Mouse (Mus musculus) limb, embryonic 14.5 days (tissue): ENCODE data around the gene Hist1h2bn. TPM values are rescaled to one million over a fixed set of nuclear protein-coding genes. Genes with fewer than 3 reads are reported as not detected.
"Not testable (repeated sequence)": the region's sequence is repeated elsewhere in the genome, so short reads cannot be mapped to it uniquely, and the experiment has no call there.

ENCODE experiments used
- ATAC-seq: fragments of 200-750 bp; cut with Nextera tagmentation; 2 replicates; pipeline ENCODE4 v1.8.0; 2017; ENCODE audit warnings: low read depth, moderate number of reproducible peaks, moderate TSS enrichment; ENCODE audit not compliant: low FRiP score
- DNase-seq: peaks from one replicate; pipeline ENCODE4 v3.0.0-alpha.2; 2015; ENCODE audit warnings: low spot score
- H3K27ac ChIP-seq: fragments of 300-500 bp; sonication (generic); replicated peaks from 2 replicates; pipeline ENCODE4 v1.5.1; 2014; ENCODE audit warnings: low read depth, mild to moderate bottlenecking, low read length, moderate library complexity, mixed read lengths
- H3K27me3 ChIP-seq: fragments of 300-500 bp; sonication (generic); 2 replicates; pipeline ENCODE4 v1.6.1; 2014; ENCODE audit warnings: low read length, mixed read lengths; ENCODE audit not compliant: control insufficient read depth, insufficient read depth
- H3K36me3 ChIP-seq: fragments of 300-500 bp; sonication (generic); 2 replicates; pipeline ENCODE4 v1.6.1; 2014; ENCODE audit warnings: mild to moderate bottlenecking, low read length, moderate library complexity, mixed read lengths; ENCODE audit not compliant: control insufficient read depth, insufficient read depth
- H3K4me1 ChIP-seq: fragments of 300-500 bp; sonication (generic); 2 replicates; pipeline ENCODE4 v1.6.1; 2014; ENCODE audit warnings: antibody characterized with exemption, low read length, mixed read lengths; ENCODE audit not compliant: control insufficient read depth, insufficient read depth
- H3K4me2 ChIP-seq: fragments of 300-500 bp; sonication (generic); replicated peaks from 2 replicates; pipeline ENCODE4 v1.6.1; 2014; ENCODE audit warnings: low read depth, mild to moderate bottlenecking, low read length, moderate library complexity; ENCODE audit not compliant: severe bottlenecking
- H3K4me3 ChIP-seq: fragments of 300-500 bp; sonication (generic); replicated peaks from 2 replicates; pipeline ENCODE4 v1.5.1; 2014; ENCODE audit warnings: low read length
- H3K9ac ChIP-seq: fragments of 300-500 bp; sonication (generic); 2 replicates; pipeline ENCODE4 v1.6.1; 2014; ENCODE audit warnings: mild to moderate bottlenecking, low read depth, low read length, moderate library complexity; ENCODE audit not compliant: severe bottlenecking
- H3K9me3 ChIP-seq: fragments of 300-500 bp; sonication (generic); 2 replicates; pipeline ENCODE4 v1.6.1; 2016; ENCODE audit warnings: low read length; ENCODE audit not compliant: control insufficient read depth
- POLR2A ChIP-seq: fragments of 200-500 bp; IDR thresholded peaks from 2 replicates; pipeline ENCODE4 v1.8.0; 2012; ENCODE audit warnings: inconsistent platforms, mild to moderate bottlenecking, moderate library complexity, borderline replicate concordance; ENCODE audit not compliant: insufficient read depth, insufficient read length; ENCODE audit errors: extremely low read depth
- WGBS: fragments of 180-500 bp; shearing (Covaris S2); extraction: QIAGEN DNeasy Blood & Tissue Kit; methylation state at CpG from one replicate; pipeline ENCODE4 v1.1.7; 2014; 5-methylcytosine and 5-hydroxymethylcytosine counted together
- polyA plus RNA-seq, 2 experiments: library from polyadenylated mRNA; depleted of rRNA in 1 of 2; stranded (reverse) in 1 of 2; unstranded in 1 of 2; fragments of >200 nt; fragmentation: Nextera tagmentation in 1 of 2; extraction: Ambion mirVana in 1 of 2; gene quantifications; 2 replicates each; pipeline versions ENCODE4 v1.2.1 to v1.2.3; 2012 to 2014

The Hist1h2bn gene
- polyA plus RNA-seq, 2 experiments, result 3.4 to 18.4 TPM

GRCm38 (mm10) chr13:21714725-21715124 lies 39.2 kb upstream of the Hist1h2bn start:
- H3K27ac ChIP-seq, result peak overlapping the region; percentile 84
- no peaks in the 10 kb centered on the region for H3K36me3 ChIP-seq
- TF ChIP-seq POLR2A, result no peak
- 3% methylated on average over 7 of the region's 7 CpGs for WGBS
- DNase-seq, result peak; percentile 83
- H3K27me3 ChIP-seq, result no peaks in the 10 kb centered on the region
- H3K4me3 ChIP-seq, result peak overlapping the region; percentile 42
- H3K4me2 ChIP-seq, result peak overlapping the region; percentile 79
- H3K9ac ChIP-seq, result peak overlapping the region; percentile 59
- H3K9me3 ChIP-seq, result no peaks in the 10 kb centered on the region
- H3K4me1 ChIP-seq, result peaks cover 12% of the 10 kb centered on the region
- no peak for ATAC-seq

GRCm38 (mm10) chr13:21715131-21715863 lies 38.6 kb upstream of the Hist1h2bn start:
- H3K36me3 ChIP-seq, result no peaks in the 10 kb centered on the region
- H3K27ac ChIP-seq, result peak overlapping the region; percentile 84
- no peaks in the 10 kb centered on the region for H3K27me3 ChIP-seq
- TF ChIP-seq POLR2A, result no peak
- 1% methylated on average over 19 of the region's 22 CpGs for WGBS
- H3K4me1 ChIP-seq, result peaks cover 16% of the 10 kb centered on the region
- no peaks in the 10 kb centered on the region for H3K9me3 ChIP-seq
- no peak for ATAC-seq
- DNase-seq, result peak; percentile 35
- H3K4me3 ChIP-seq, result peak overlapping the region; percentile 42
- H3K4me2 ChIP-seq, result peak overlapping the region; percentile 79
- peak overlapping the region; percentile 59 for H3K9ac ChIP-seq

- Histone ChIP-seq H3K27ac (peak within 1 kb of the TSS; percentile 93), H3K4me1 (peaks cover 22% of the 10 kb centered on the region), H3K4me3 (peak within 1 kb of the TSS; percentile 42), H3K9ac (peak within 1 kb of the TSS; percentile 68), H3K4me2 (peak within 1 kb of the TSS; percentile 79)
- TF ChIP-seq POLR2A, result peak; percentile 84; the same call in 1 of the 2 replicates
- not testable (repeated sequence) for H3K36me3 ChIP-seq, H3K9me3 ChIP-seq, H3K27me3 ChIP-seq
- WGBS, result 3% methylated on average over 24 of the region's 50 CpGs
- ATAC-seq (peak; percentile 91), DNase-seq (peak; percentile 99)
These were observed 37.9 kb upstream of the Hist1h2bn start, which contains the start of the genes Hist1h2bl and Hist1h2ai for GRCm38 (mm10) chr13:21715864-21716539. TSS of gene Hist1h2bl (minus strand) at chr13:21716143. TSS of gene Hist1h2ai (plus strand) at chr13:21716422.

GRCm38 (mm10) chr13:21716540-21717391 lies 37.2 kb upstream of the Hist1h2bn start:
- 0% methylated on average over 9 of the region's 38 CpGs for WGBS
- peaks cover 23% of the 10 kb centered on the region for H3K4me1 ChIP-seq
- H3K36me3 ChIP-seq, H3K9me3 ChIP-seq, H3K27me3 ChIP-seq: not testable (repeated sequence)
- ATAC-seq (peak; percentile 0; the same call in 1 of the 2 replicates), DNase-seq (peak; percentile 27)
- peak overlapping the region; percentile 42 for H3K4me3 ChIP-seq
- H3K9ac ChIP-seq, result peak overlapping the region; percentile 68
- peak; percentile 85; the same call in 1 of the 2 replicates for TF ChIP-seq POLR2A
- H3K4me2 ChIP-seq, result peak overlapping the region; percentile 79
- H3K27ac ChIP-seq, result peak overlapping the region; percentile 93
